Mouse (Mus musculus): Measurements from ENCODE around the gene Sugp2. TPM values are rescaled to one million over a fixed set of nuclear protein-coding genes. Genes with fewer than 3 reads are reported as not detected.
"Not testable (repeated sequence)": the region's sequence is repeated elsewhere in the genome, so short reads cannot be mapped to it uniquely, and the experiment has no call there.

The Sugp2 gene
- polyA plus RNA-seq (2017; shearing (Covaris generic)), result 10 to 100 TPM; 18.7 to 23.3 TPM

DNA sequence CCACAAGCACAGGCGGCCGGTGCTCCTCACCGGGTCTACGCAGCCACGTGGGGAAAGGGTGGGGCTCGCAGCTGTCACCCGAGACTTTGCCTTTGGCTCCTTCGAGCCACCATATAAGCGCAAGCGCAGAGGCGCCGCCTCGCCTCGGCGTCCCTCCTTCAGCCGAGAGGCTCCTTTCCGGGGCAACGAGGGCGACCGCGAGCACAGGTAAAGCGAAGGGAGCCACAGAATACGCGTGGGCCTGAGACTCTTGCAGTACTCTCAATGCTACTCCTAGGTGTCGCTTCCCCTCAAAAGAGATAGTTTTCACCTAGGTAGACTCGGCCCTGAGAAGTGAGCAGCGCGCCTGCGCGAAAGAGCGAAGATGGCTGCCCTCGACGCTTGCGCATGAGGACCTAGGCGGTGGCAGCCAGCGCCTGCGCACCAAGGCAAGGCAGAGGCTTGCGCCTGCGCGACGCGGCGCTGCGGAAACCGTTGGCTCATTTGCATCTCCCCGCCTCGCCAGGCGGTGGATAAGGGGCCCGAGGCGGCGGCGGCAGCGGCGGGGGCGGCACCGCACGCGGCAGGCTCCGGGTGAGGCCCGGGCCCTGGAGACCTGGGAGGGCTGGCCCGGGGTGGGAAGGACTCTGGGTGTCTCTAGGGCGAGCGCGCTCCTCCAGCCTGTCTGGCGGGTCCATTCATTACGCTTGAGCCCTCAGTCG, at the start of gene Sugp2, which contains the start of gene Armc6:
Gene Sugp2 (plus strand): TSS at position 147 of the 701 bp plus-strand sequence.
Gene Armc6 (minus strand): TSS at position 387 of the 701 bp plus-strand sequence.
- ATAC-seq, result peak; percentile 89

GRCm38 (mm10) chr8:70188707-70189106, 45.3 kb upstream of the Sugp2 start:
- ATAC-seq, result no peak

DNA sequence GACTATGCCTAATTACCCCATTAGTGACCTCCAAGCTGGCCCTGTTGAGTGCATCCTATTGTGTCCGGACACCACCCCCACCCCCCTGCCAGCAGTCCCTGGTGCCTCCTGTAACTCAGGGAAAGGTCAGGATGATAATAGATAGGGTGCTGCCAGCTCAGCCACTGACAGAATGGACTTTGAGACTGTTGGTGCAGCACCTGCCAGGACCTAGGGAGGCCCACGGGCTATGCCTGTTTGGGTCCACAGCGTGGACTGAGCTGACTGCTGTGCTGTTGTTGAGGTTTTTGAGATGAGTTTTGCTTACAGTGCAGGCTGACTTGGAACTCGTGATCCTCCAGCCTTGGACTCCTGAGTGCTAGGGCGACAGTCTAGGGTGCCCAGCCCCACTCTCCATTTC, 40.8 kb upstream of the Sugp2 start:
- no peak for ATAC-seq

- ATAC-seq, result no peak
Observed at GRCm38 (mm10) chr8:70194191-70194590, 39.8 kb upstream of the Sugp2 start.

- no peak for ATAC-seq
Observed at GRCm38 (mm10) chr8:70195762-70196161, 38.3 kb upstream of the Sugp2 start.

GRCm38 (mm10) chr8:70197603-70198002, 36.4 kb upstream of the Sugp2 start:
- no peak for ATAC-seq

- ATAC-seq, result no peak
Observed at GRCm38 (mm10) chr8:70200098-70200681, 33.8 kb upstream of the Sugp2 start.

- ATAC-seq, result no peak
Observed at GRCm38 (mm10) chr8:70201417-70201816, 32.6 kb upstream of the Sugp2 start.

DNA sequence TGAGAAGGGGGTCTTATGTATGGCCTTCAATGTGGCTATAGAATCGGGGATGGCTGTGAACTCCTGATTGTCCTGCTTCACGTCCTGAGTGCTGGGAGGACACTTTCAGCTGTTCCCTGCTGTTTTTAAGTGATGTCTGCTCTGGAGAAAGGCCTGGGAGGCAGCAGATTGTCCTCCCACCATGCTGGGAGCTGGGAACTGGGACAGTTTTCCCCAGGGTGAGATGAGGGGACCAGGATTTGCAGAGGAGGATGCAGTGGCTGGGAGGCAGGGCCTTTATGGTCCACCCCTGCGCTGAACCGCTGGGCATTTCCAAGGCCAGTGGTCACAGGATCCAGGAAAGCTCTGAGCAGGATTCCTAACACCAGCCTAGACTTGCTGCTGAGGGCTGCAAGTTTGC, 31.0 kb upstream of the Sugp2 start:
- ATAC-seq, result no peak

DNA sequence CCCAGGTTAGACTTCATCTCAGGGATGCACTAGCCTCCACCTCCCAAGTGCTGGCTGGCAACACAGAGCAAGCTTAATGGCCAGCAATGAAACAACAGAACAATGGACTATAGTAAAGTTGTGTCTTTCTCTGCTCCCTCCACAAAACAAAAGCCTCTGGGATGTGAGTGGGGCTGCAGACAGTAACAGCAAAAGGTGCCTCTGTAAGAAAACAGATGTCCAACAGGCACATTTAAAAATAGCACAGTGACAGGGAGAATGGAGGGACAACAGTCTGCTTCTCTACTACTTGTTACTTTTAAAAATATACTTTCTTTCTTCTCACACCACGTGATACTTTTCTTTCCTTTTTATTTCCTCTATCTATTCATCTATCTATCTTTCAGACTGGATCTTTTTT, 29.3 kb upstream of the Sugp2 start:
- no peak for ATAC-seq

DNA sequence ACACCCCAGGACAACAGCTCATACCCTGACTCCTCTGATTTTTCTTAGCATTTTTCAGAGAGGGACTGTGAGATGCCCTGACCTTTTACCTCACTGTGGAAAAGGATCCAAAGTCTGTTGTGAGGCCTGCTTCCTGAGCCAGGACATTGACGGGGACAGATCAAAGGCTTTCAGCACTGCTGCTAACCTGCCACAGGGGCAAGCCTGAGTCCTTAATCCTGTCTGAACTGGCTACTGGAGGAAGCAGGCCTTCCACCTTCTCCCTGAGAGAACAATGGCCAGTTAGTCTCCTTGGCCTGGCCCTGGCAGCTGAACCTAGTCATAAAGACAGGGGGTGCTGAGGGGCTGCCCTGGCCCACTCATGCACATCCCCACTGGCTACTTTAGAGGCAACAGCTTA, 25.9 kb upstream of the Sugp2 start:
- ATAC-seq, result no peak

- ATAC-seq, result no peak
Observed at GRCm38 (mm10) chr8:70210538-70210937, 23.5 kb upstream of the Sugp2 start.

GRCm38 (mm10) chr8:70211275-70211674, 22.8 kb upstream of the Sugp2 start:
- ATAC-seq, result no peak

DNA sequence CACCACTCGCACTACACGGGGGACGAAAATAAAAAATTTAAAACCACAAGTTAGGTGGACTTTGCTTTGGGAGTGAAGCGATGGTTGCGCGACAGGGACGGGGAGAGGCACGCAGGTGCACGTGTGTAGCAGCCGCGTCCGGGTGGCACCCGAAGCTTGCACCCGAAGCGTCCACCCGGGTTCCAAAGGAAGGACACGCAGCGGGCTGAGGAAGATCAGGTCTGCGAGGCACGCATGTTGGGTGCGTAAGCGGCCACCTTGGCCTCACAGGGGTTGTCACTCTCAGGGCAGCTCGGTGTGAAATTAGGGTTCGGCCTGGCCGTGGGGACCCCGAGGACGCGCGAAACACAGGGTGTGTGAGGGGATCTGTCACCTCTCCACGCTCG, 22.3 kb upstream of the Sugp2 start:
- ATAC-seq, result no peak

DNA sequence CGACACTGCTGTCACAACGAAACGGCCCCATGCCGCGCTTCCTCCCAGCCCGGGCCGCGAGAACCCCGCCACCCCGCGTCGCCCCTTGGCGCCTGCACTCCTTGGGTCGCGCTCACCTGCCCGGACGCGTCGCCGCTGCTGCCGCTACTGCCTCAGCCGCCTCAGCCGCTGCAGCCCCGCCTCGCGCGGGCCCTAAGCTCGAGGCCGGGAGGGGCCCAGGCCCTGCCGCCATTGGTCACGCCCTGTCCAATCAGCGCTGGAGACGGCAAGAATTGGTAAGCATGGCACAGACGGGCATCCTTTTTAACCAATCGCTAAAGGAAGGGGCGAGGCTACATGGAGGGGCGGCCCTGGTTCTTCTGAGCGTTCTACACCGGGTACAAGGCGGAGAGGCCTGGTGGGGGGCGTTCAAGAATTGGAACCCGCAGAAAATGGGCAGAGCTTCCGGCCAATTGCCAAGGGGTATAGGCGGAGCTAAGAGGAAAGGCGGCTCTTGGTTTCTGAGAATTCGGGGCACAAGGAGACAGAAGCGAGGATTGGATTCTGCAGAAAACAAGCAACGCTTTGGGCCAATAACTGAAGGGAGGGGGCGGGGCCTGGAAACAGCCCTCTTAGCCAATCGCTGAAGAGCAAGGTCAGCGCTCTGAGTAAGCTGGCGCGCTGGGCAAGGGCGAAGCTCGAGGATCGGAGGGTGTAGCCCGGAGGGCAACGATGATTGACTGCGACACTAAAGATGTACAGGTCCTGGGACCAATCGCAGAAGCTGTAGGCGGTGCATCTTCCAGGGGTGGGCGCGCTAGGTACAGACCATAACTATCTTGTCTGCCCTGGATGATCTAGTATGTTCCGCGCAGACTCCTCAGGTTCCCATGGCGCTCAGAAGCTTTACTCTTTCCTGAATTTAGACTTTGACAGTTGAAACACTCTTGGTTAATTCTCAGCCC, 21.6 kb upstream of the Sugp2 start, which contains the start of gene Slc25a42:
Gene Slc25a42 (minus strand): TSS at position 194 of the 944 bp plus-strand sequence.
- peak; percentile 90 for ATAC-seq

DNA sequence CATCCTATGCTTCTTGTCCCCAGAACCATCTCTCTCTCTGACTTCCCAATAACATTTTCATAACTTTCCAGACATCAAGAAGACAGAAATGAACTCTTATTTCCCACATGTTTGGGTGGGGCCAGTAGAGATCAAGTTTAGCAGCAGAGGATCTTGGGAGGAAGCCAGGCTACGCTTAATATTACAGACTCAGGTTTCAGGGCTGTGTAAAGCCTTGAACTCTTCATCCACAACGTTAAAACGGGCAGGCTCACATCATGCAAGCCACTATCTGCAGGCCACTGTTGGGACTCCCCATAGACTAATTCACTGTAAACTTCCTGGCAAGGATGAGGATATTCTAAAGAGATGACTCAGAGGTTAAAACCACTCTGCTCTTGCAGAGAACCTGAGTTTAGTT, 19.6 kb upstream of the Sugp2 start:
- no peak for ATAC-seq

GRCm38 (mm10) chr8:70215092-70215491, 18.9 kb upstream of the Sugp2 start:
- ATAC-seq, result no peak

DNA sequence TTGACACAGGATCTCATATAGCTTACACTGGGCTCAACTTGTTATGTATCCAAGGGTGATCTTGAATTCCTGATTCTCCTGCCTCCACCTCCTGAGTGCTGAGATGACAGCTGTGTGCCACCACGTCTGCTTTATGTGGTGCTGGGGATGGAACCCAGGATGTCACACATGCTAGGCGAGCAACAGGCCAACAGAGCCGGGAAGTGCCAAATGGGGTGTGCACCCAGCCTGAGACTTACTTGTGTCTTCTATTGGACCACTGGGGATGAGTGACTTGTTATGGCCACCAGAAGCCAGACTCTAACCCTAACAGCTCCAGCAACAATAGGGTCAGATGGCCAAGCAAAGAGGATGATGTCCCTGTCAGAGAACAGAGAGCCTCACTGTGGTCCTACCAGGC, 17.9 kb upstream of the Sugp2 start:
- not testable (repeated sequence) for ATAC-seq

DNA sequence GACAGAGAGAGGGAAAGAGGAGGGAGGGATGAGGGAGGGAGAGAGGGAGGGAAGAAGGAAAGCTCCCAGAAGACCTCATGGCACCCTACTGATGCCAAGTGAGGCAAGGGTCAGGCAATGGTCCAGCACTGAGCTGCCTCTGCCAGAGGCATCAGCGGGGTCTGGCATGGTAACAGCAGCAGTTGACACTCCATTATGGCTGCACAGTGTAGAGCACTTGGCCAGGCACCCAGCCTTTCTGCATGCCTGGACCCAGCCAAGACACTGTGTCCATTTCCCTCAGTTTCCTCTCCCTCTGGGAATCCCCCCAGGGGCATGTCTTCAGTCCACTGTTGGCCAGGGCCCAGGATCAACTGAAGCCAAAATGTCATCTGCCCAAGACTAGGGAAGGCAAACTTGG, 17.5 kb upstream of the Sugp2 start:
- ATAC-seq, result no peak

GRCm38 (mm10) chr8:70217441-70217840, 16.6 kb upstream of the Sugp2 start:
- ATAC-seq, result no peak

- no peak for ATAC-seq
Observed at GRCm38 (mm10) chr8:70219107-70219684, 14.8 kb upstream of the Sugp2 start.

- no peak for ATAC-seq
Observed at GRCm38 (mm10) chr8:70220236-70220840, 13.7 kb upstream of the Sugp2 start.

All from activated CD4-positive, CD25-positive, alpha-beta regulatory T cell, adult 4 months (primary cell).